Mouse (Mus musculus): ENCODE data around the gene Rapsn. TPM values are rescaled to one million over a fixed set of nuclear protein-coding genes. Genes with fewer than 3 reads are reported as not detected.

Rapsn gene
- polyA plus RNA-seq, 1 experiment from 2014 or later: 0.60 TPM

DNA sequence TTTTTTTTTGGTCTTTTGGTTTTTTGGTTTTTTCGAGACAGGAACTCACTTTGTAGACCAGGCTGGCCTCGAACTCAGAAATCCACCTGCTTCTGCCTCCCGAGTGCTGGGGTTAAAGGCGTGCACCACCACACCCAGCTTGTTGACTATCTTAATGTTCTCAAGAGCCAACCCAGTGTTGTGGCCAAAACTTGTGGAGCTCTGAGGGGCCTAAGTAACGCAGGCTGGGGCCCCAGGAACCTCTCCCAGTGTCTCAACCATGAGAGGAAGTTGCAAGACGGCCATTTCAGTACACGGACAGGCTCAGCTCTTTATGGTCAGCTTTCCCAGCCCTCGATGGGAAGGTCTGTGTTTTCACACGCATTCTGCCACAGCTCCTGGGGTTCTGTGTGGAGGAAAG lies 53.6 kb downstream of the Rapsn start:
- no peaks in the 10 kb centered on the region for H3K9me3 ChIP-seq (ENCODE audit: control insufficient read depth, low read length)
- no peak overlapping the region for H3K27ac ChIP-seq (ENCODE audit: low read depth, low read length)
- DNase-seq (ENCODE audit: low spot score) (no peak), ATAC-seq (ENCODE audit: low FRiP score) (no peak)
- no peak overlapping the region for H3K4me2 ChIP-seq (replicated peaks; ENCODE audit: low read depth, low read length)
- no peak overlapping the region for H3K4me3 ChIP-seq (ENCODE audit: low read depth, low read length)
- H3K9ac ChIP-seq (ENCODE audit: low read depth, low read length): no peak overlapping the region
- WGBS: 88% methylated on average over 9 of the region's 9 CpGs
- H3K27me3 ChIP-seq (ENCODE audit: control insufficient read depth, insufficient read depth, low read length): no peaks in the 10 kb centered on the region
- no peaks in the 10 kb centered on the region for H3K4me1 ChIP-seq (replicated peaks; ENCODE audit: control insufficient read depth, insufficient read depth, low read length)
- H3K36me3 ChIP-seq (ENCODE audit: control insufficient read depth, insufficient read depth, low read length): no peaks in the 10 kb centered on the region

DNA sequence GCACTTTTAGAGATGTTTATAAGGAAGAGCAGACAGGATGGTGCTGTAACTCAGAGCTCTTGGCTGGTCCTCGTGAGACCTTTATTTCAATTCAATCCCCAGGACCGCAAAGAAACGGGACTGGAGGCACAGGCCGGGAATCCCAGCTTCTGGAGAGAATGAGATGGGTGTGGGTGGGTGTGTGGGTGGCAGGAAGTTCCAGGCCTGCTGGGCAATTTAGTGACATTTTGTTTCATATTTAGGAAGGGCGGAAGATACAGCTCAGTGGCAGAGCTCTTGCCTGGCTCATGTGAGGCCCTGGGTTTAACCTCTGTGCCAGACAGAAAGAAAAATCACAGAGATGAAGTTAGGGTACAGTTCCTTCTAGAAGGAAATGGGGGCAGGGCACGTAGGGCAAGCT lies 54.8 kb downstream of the Rapsn start:
- WGBS: 78% methylated on average over 6 of the region's 6 CpGs
- DNase-seq (ENCODE audit: low spot score): no peak
- no peaks in the 10 kb centered on the region for H3K27me3 ChIP-seq (ENCODE audit: control insufficient read depth, insufficient read depth, low read length)
- no peaks in the 10 kb centered on the region for H3K4me1 ChIP-seq (replicated peaks; ENCODE audit: control insufficient read depth, insufficient read depth, low read length)
- no peak overlapping the region for H3K27ac ChIP-seq (ENCODE audit: low read depth, low read length)
- H3K36me3 ChIP-seq (ENCODE audit: control insufficient read depth, insufficient read depth, low read length): no peaks in the 10 kb centered on the region
- no peaks in the 10 kb centered on the region for H3K9me3 ChIP-seq (ENCODE audit: control insufficient read depth, low read length)
- no peak overlapping the region for H3K9ac ChIP-seq (ENCODE audit: low read depth, low read length)
- H3K4me2 ChIP-seq (replicated peaks; ENCODE audit: low read depth, low read length): no peak overlapping the region
- no peak overlapping the region for H3K4me3 ChIP-seq (ENCODE audit: low read depth, low read length)
- no peak for ATAC-seq (ENCODE audit: low FRiP score)

DNA sequence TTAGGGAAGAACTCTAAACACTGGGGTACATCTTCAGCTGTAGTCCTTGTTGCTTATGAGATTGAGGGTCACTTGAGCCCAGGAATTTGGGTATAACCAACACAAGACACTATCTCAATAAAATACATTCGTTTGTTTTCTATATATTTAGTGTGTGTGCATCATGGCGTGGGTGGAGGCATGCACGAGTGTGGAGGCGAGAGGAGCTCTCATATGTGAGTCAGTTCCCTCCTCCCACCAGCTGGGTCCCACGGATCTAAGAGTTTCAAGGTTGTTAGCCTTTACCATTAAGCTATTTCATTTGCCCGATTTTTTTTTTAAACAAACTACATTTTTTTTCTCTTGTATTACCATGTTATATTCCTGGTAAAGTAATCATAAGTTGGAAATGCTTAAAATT lies 55.4 kb downstream of the Rapsn start:
- DNase-seq (ENCODE audit: low spot score): no peak
- no peak overlapping the region for H3K9ac ChIP-seq (ENCODE audit: low read depth, low read length)

More for the DNA sequence above, 55.4 kb downstream of the Rapsn start:
- no peaks in the 10 kb centered on the region for H3K9me3 ChIP-seq (ENCODE audit: control insufficient read depth, low read length)
- 79% methylated on average over 6 of the region's 6 CpGs for WGBS
- no peak overlapping the region for H3K4me2 ChIP-seq (replicated peaks; ENCODE audit: low read depth, low read length)
- H3K4me3 ChIP-seq (ENCODE audit: low read depth, low read length): no peak overlapping the region
- no peak for ATAC-seq (ENCODE audit: low FRiP score)
- H3K4me1 ChIP-seq (replicated peaks; ENCODE audit: control insufficient read depth, insufficient read depth, low read length): no peaks in the 10 kb centered on the region
- no peaks in the 10 kb centered on the region for H3K36me3 ChIP-seq (ENCODE audit: control insufficient read depth, insufficient read depth, low read length)
- no peak overlapping the region for H3K27ac ChIP-seq (ENCODE audit: low read depth, low read length)
- no peaks in the 10 kb centered on the region for H3K27me3 ChIP-seq (ENCODE audit: control insufficient read depth, insufficient read depth, low read length)

Other genes starting within 250 kb of the Rapsn start
- 284 TPM in 2 replicates for gene Mtch2, start 188.5 kb upstream of the Rapsn start, polyA plus RNA-seq (2014; fragmentation: Nextera tagmentation; extraction: Ambion mirVana)
- gene C1qtnf4, start 149.8 kb upstream of the Rapsn start, polyA plus RNA-seq (2014; fragmentation: Nextera tagmentation; extraction: Ambion mirVana): 15.1 and 21.2 TPM in 2 replicates
- gene Kbtbd4, start 130.9 kb upstream of the Rapsn start, polyA plus RNA-seq (2014; fragmentation: Nextera tagmentation; extraction: Ambion mirVana): 46.0 and 49.3 TPM in 2 replicates
- gene Ndufs3, start 130.8 kb upstream of the Rapsn start, polyA plus RNA-seq (2014; fragmentation: Nextera tagmentation; extraction: Ambion mirVana): 215 and 217 TPM in 2 replicates
- 78.8 and 90.2 TPM in 2 replicates for gene Celf1, start 95.2 kb upstream of the Rapsn start, polyA plus RNA-seq (2014; fragmentation: Nextera tagmentation; extraction: Ambion mirVana)
- 376 and 394 TPM in 2 replicates for gene Psmc3, start 18.4 kb downstream of the Rapsn start, polyA plus RNA-seq (2014; fragmentation: Nextera tagmentation; extraction: Ambion mirVana)
- 16.4 and 17.9 TPM in 2 replicates for gene Slc39a13, start 34.8 kb downstream of the Rapsn start, polyA plus RNA-seq (2014; fragmentation: Nextera tagmentation; extraction: Ambion mirVana)
- 2.6 and 3.0 TPM in 2 replicates for gene Spi1, start 46.8 kb downstream of the Rapsn start, polyA plus RNA-seq (2014; fragmentation: Nextera tagmentation; extraction: Ambion mirVana)
- not detected in 2 replicates for gene Mybpc3, start 82.5 kb downstream of the Rapsn start, polyA plus RNA-seq (2014; fragmentation: Nextera tagmentation; extraction: Ambion mirVana)
- gene Madd, start 148.2 kb downstream of the Rapsn start, polyA plus RNA-seq (2014; fragmentation: Nextera tagmentation; extraction: Ambion mirVana): 18.6 and 23.7 TPM in 2 replicates
- 0.89 and 1.2 TPM in 2 replicates for gene Nr1h3, start 167.2 kb downstream of the Rapsn start, polyA plus RNA-seq (2014; fragmentation: Nextera tagmentation; extraction: Ambion mirVana)
- gene Acp2, start 167.3 kb downstream of the Rapsn start, polyA plus RNA-seq (2014; fragmentation: Nextera tagmentation; extraction: Ambion mirVana): 35.6 and 38.6 TPM in 2 replicates
- gene Ddb2, start 201.4 kb downstream of the Rapsn start, polyA plus RNA-seq (2014; fragmentation: Nextera tagmentation; extraction: Ambion mirVana): 6.2 and 8.6 TPM in 2 replicates
- gene Pacsin3, start 220.3 kb downstream of the Rapsn start, polyA plus RNA-seq (2014; fragmentation: Nextera tagmentation; extraction: Ambion mirVana): 16.4 and 17.3 TPM in 2 replicates
- 66.1 and 78.9 TPM in 2 replicates for gene Arfgap2, start 229.4 kb downstream of the Rapsn start, polyA plus RNA-seq (2014; fragmentation: Nextera tagmentation; extraction: Ambion mirVana)

All from hindbrain, embryonic 11.5 days (tissue).